Mouse (Mus musculus) lung, postnatal 0 days (tissue): Measurements from ENCODE around the gene Hba-x. TPM values are rescaled to one million over a fixed set of nuclear protein-coding genes. Genes with fewer than 3 reads are reported as not detected.
A peak's percentile ranks its signal among the peaks of the same experiment; 100 is the strongest.
"Not testable (repeated sequence)": the region's sequence is repeated elsewhere in the genome, so short reads cannot be mapped to it uniquely, and the experiment has no call there.

Source experiments
- ATAC-seq: fragments of 200-750 bp; cut with Nextera tagmentation; 2 replicates; pipeline ENCODE4 v1.8.0; 2017; ENCODE audit warnings: moderate library complexity
- DNase-seq: peaks from one replicate; pipeline ENCODE4 v3.0.0-alpha.2; 2016; ENCODE audit warnings: low spot score
- H3K27ac ChIP-seq: fragments of 300-500 bp; sonication (generic); 2 replicates; pipeline ENCODE4 v1.5.1; 2014; ENCODE audit warnings: antibody characterized with exemption, mild to moderate bottlenecking, low read length, mixed read lengths
- H3K27me3 ChIP-seq: fragments of 300-500 bp; sonication (generic); replicated peaks from 2 replicates; pipeline ENCODE4 v1.6.1; 2014; ENCODE audit warnings: low read length, mixed read lengths; ENCODE audit not compliant: insufficient read depth
- H3K36me3 ChIP-seq: fragments of 300-500 bp; sonication (generic); 2 replicates; pipeline ENCODE4 v1.6.1; 2014; ENCODE audit warnings: low read length, mixed read lengths; ENCODE audit not compliant: insufficient read depth
- H3K4me1 ChIP-seq: fragments of 300-500 bp; sonication (generic); 2 replicates; pipeline ENCODE4 v1.6.1; 2014; ENCODE audit warnings: antibody characterized with exemption, low read depth, low read length, mixed read lengths; ENCODE audit not compliant: insufficient read depth
- H3K4me2 ChIP-seq: fragments of 300-500 bp; sonication (generic); replicated peaks from 2 replicates; pipeline ENCODE4 v1.6.1; 2014; ENCODE audit warnings: low read depth, mild to moderate bottlenecking, low read length, moderate library complexity, mixed read lengths
- H3K4me3 ChIP-seq: fragments of 300-500 bp; sonication (generic); 2 replicates; pipeline ENCODE4 v1.5.1; 2014; ENCODE audit warnings: low read depth, low read length
- H3K9ac ChIP-seq: fragments of 300-500 bp; sonication (generic); replicated peaks from 2 replicates; pipeline ENCODE4 v1.6.1; 2014; ENCODE audit warnings: low read depth, mild to moderate bottlenecking
- H3K9me3 ChIP-seq: fragments of 300-500 bp; sonication (generic); 2 replicates; pipeline ENCODE4 v1.6.1; 2016; ENCODE audit warnings: low read length, mixed read lengths
- CTCF ChIP-seq: IDR thresholded peaks from 2 replicates; pipeline ENCODE4 v1.5.1; 2016; ENCODE audit warnings: antibody characterized with exemption, mild to moderate bottlenecking
- EP300 ChIP-seq: IDR thresholded peaks from 2 replicates; pipeline ENCODE4 v1.6.1; 2016; ENCODE audit warnings: antibody characterized with exemption, mild to moderate bottlenecking, control low read depth
- WGBS: fragments of 180-500 bp; shearing (Covaris S2); extraction: QIAGEN DNeasy Blood & Tissue Kit; methylation state at CpG from one replicate; pipeline ENCODE4 v1.1.7; 2014; 5-methylcytosine and 5-hydroxymethylcytosine counted together
- polyA plus RNA-seq: library from polyadenylated mRNA; unstranded; fragments of >200 nt; fragmentation: Nextera tagmentation; extraction: Ambion mirVana; gene quantifications from 2 replicates; pipeline ENCODE4 v1.2.1, GENCODE M21; 2015

Gene Hba-x
- polyA plus RNA-seq, 1 experiment from 2014 or later: 5.0 TPM

DNA sequence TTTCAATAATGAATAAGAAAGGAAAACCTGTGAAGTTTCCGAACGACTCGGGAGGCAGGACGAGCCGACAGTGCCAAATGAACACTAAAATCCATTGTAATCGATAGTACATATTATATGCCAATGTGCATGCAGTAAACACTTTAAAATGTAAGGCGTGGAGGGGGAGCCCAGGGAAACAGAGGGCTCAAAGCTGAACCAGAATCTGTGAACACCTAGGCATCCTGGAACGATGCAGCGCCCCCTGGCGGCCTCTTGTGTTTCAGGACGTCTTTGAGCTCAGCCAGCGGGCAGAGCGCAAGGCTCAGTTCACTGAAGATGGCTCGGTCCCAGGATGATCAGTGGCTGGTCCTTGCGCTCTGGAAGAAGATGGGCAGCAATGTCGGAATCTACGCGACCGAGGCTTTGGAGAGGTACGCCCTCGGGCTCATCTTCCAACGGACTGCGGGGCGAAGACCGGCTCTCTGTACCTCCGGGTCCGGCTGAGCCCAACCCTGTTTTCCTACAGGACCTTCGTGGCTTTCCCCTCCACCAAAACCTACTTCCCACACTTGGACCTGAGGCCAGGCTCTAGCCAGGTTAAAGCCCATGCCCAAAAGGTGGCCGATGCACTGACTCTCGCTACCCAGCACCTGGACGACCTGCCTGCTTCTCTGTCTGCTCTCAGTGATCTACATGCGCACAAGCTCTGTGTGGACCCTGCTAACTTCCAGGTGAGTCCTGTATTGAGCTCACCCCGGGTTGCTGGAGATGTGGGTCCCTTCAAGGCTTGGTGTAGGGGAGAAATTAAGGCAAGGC, 10.7 kb downstream of the Hba-x start, which contains the start of gene Hbq1b:
Gene Hbq1b, plus strand, starts transcription at position 271 of the 798 bp plus-strand sequence.
- ATAC-seq (peak; percentile 63), DNase-seq (peak; percentile 51)
- 0 out of 2 replicates have a peak within 1 kb of the TSS, but pooled peaks have one; percentile 17 for H3K4me2 ChIP-seq
- TF ChIP-seq CTCF: peak; percentile 79
- H3K36me3 ChIP-seq, H3K9ac ChIP-seq, H3K27me3 ChIP-seq, H3K9me3 ChIP-seq, H3K27ac ChIP-seq, H3K4me1 ChIP-seq, H3K4me3 ChIP-seq: not testable (repeated sequence)
- WGBS: 22% methylated on average over 29 of the region's 33 CpGs

DNA sequence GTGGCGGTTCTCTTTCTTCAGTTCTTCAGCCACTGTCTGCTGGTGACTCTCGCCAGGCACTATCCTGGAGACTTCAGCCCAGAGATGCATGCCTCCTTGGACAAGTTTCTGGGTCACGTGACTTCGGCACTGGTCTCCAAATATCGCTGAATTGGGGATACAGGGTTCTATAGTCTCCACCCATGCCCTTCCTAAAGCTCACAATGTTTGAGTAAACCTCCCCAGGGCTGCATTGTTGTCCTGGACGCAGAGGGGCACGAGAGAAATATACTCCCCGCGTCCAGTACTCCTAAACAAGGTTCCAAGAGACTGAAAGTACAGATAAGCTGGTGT, 11.3 kb downstream of the Hba-x start:
- Histone ChIP-seq H3K9me3 (no peaks in the 10 kb centered on the region), H3K4me1 (no peaks in the 10 kb centered on the region), H3K4me3 (no peak overlapping the region), H3K27ac (no peak overlapping the region), H3K36me3 (no peaks in the 10 kb centered on the region), H3K27me3 (no peaks in the 10 kb centered on the region), H3K9ac (no peak overlapping the region), H3K4me2 (no peak overlapping the region)
- DNase-seq: no peak
- no peak; the same call in 1 of the 2 replicates for ATAC-seq
- TF ChIP-seq CTCF (no peak), EP300 (no peak)
- WGBS: 69% methylated on average over 9 of the region's 9 CpGs

DNA sequence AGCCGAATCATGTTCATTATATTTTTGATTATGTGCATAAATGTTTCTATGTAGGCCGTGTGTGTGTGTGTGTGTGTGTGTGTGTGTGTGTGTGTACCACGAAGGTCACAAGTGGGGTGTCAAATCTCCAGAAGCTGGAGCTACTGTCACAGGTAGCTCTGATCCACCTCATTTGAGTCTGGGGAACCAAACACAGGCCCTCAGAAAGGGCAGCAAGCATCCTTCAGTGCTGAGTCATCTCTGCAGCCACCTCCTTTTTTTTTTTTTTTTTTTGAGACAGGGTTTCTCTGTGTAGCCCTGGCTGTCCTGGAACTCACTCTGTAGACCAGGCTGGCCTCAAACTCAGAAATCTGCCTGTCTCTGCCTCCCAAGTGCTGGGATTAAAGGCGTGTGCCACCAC, 16.6 kb downstream of the Hba-x start:
- not testable (repeated sequence) for H3K36me3 ChIP-seq, H3K4me3 ChIP-seq, H3K9me3 ChIP-seq, H3K9ac ChIP-seq, H3K27ac ChIP-seq, ATAC-seq, H3K4me1 ChIP-seq, DNase-seq, H3K4me2 ChIP-seq, H3K27me3 ChIP-seq
- 70% methylated on average over 4 of the region's 4 CpGs for WGBS

DNA sequence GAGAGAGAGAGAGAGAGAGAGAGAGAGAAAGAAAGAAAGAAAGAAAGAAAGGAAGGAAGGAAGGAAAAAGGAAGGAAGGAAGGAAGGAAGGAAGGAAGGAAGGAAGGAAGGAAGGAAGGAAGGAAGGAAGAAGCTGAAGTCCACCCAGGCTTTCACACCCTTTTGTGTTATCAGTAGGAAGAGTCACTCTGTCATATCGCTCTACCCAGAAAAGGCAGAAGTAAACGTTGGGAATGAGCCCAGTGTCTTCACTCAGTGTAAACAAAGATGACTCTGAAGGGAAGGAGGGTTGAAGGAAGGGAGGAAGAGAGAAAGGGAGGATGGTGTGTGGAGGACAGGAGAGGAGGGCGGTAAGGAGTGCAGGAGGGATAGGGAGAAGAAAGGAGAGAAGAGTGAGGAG, 17.3 kb downstream of the Hba-x start:
- H3K27ac ChIP-seq: not testable (repeated sequence)

DNA sequence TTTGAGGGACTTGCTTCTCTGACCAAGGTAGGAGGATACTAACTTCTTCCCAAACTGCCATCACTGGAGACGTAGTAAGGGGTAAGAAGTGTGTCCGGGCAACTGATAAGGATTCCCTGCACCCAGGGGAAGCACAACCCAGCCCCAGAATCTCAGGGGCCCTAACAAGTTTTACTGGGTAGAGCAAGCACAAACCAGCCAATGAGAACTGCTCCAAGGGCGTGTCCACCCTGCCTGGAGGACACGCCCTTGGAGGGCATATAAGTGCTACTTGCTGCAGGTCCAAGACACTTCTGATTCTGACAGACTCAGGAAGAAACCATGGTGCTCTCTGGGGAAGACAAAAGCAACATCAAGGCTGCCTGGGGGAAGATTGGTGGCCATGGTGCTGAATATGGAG, 20.0 kb downstream of the Hba-x start, which contains the start of gene Hba-a2:
Gene Hba-a2, plus strand, starts transcription at position 287 of the 400 bp plus-strand sequence.
- H3K9me3 ChIP-seq, H3K27me3 ChIP-seq, H3K4me1 ChIP-seq, H3K9ac ChIP-seq, H3K4me3 ChIP-seq, H3K4me2 ChIP-seq, H3K27ac ChIP-seq, DNase-seq, H3K36me3 ChIP-seq: not testable (repeated sequence)
- no CpG with 5 or more reads among the region's 4 CpGs for WGBS
- ATAC-seq: peak; percentile 75

More for the DNA sequence above, 17.3 kb downstream of the Hba-x start:
- not testable (repeated sequence) for H3K4me2 ChIP-seq, H3K36me3 ChIP-seq, H3K9ac ChIP-seq, H3K9me3 ChIP-seq, H3K4me1 ChIP-seq, DNase-seq, ATAC-seq, H3K27me3 ChIP-seq, H3K4me3 ChIP-seq
- 18% methylated on average over 2 of the region's 3 CpGs for WGBS

DNA sequence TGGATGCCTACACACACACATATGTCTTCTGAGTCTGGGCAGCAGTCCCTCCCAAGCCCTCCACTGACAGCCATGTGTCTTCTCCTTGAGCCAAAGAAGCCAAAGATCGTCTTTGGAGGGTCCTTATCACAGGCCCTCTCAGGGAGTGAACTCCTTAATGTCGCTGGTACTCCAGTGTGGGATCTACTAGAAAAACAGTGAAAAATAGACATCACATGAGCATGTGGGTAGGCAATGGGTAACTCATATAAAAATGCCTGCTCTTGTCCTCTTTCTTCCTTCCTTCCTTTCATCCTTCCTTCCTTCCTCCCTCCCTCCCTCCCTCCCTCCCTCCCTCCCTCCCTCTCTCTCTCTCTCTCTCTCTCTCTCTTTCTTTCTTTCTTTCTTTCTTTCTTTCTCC, 21.2 kb downstream of the Hba-x start:
- H3K9ac ChIP-seq, H3K27ac ChIP-seq, H3K27me3 ChIP-seq, ATAC-seq, H3K36me3 ChIP-seq, H3K9me3 ChIP-seq, H3K4me2 ChIP-seq, H3K4me3 ChIP-seq, H3K4me1 ChIP-seq, DNase-seq: not testable (repeated sequence)
- WGBS: 11% methylated on average over 2 of the region's 2 CpGs
